Mouse (Mus musculus): ENCODE results near the gene Irak2. TPM values are rescaled to one million over a fixed set of nuclear protein-coding genes. Genes with fewer than 3 reads are reported as not detected.

Irak2 gene
- polyA plus RNA-seq, 1 experiment, result 31.8 TPM

DNA sequence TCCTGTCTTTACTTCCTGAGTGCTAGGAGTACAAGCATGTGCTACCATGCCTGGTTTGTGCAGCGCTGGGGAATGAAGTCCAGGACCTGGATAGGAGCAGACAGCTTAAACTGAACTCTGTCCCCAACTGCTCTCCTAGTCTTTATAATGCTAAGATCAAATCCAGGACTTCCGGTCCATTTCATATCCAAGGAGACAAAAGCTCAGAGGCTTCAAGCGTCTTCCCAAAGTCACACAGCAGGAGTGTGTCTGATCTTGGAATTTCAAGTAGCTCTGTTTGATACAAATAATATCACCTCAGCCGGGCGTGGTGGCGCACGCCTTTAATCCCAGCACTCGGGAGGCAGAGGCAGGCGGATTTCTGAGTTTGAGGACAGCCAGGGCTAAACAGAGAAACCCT, 37.7 kb downstream of the Irak2 start:
- peaks cover 34% of the 10 kb centered on the region for H3K27me3 ChIP-seq (replicated peaks)
- H3K4me1 ChIP-seq, result peaks cover 25% of the 10 kb centered on the region
- TF ChIP-seq FLI1 (IDR thresholded peaks at IDR 0.05; ENCODE audit: low read length), result no peak
- TF ChIP-seq GATA1 (IDR thresholded peaks at IDR 0.05; ENCODE audit: borderline replicate concordance, low read length), result no peak
- no peak overlapping the region for H3K4me3 ChIP-seq (replicated peaks)
- H3K9me3 ChIP-seq, result peaks cover 9% of the 10 kb centered on the region
- peaks cover 13% of the 10 kb centered on the region for H3K36me3 ChIP-seq (replicated peaks; ENCODE audit: low read length)

DNA sequence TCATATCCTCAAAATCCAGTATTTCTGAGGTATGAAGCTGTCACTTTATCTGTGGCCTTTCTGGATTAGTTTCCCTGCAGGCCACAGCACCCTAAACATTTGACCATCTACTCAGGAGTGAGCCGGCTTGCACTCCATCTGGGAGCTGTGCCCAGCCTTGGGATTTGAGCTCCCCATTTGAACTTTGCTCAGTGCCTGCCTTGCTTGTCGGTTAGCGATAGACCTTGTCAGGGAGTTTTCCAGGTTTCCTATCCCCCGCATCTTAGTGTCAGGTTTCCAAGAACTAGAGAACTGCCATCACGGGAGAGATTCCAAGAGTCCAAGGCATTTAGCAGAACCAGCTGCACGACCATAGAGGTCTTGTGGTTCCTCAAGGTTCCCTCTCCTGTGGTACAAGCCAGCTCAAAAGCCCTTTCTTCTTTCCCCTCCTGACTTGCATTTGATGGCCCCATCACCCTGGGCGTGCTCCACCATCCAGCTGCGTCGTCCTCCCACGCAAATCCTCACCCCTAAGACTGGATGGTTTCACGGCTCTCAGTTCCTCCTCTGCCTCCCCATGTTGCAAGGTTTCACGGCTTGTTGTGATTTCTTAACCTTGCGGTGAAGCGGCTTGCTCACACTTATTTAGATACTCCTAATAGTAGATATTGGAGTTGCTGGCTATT, 38.9 kb downstream of the Irak2 start:
- no peaks in the 10 kb centered on the region for H3K9me3 ChIP-seq
- no peak overlapping the region for H3K4me3 ChIP-seq (replicated peaks)
- H3K27me3 ChIP-seq (replicated peaks), result peaks cover 30% of the 10 kb centered on the region
- TF ChIP-seq GATA1 (IDR thresholded peaks at IDR 0.05; ENCODE audit: borderline replicate concordance, low read length) (no peak), FLI1 (IDR thresholded peaks at IDR 0.05; ENCODE audit: low read length) (no peak)
- H3K4me1 ChIP-seq, result peaks cover 33% of the 10 kb centered on the region
- H3K36me3 ChIP-seq (replicated peaks; ENCODE audit: low read length), result peaks cover 5% of the 10 kb centered on the region

GRCm38 (mm10) chr6:113678246-113679012, 40.2 kb downstream of the Irak2 start:
- no peak overlapping the region for H3K4me3 ChIP-seq (replicated peaks)
- H3K4me1 ChIP-seq, result peaks cover 32% of the 10 kb centered on the region
- H3K36me3 ChIP-seq (replicated peaks; ENCODE audit: low read length), result no peaks in the 10 kb centered on the region
- no peaks in the 10 kb centered on the region for H3K9me3 ChIP-seq
- peaks cover 26% of the 10 kb centered on the region for H3K27me3 ChIP-seq (replicated peaks)
- TF ChIP-seq GATA1 (IDR thresholded peaks at IDR 0.05; ENCODE audit: borderline replicate concordance, low read length), result no peak
- no peak for TF ChIP-seq FLI1 (IDR thresholded peaks at IDR 0.05; ENCODE audit: low read length)

DNA sequence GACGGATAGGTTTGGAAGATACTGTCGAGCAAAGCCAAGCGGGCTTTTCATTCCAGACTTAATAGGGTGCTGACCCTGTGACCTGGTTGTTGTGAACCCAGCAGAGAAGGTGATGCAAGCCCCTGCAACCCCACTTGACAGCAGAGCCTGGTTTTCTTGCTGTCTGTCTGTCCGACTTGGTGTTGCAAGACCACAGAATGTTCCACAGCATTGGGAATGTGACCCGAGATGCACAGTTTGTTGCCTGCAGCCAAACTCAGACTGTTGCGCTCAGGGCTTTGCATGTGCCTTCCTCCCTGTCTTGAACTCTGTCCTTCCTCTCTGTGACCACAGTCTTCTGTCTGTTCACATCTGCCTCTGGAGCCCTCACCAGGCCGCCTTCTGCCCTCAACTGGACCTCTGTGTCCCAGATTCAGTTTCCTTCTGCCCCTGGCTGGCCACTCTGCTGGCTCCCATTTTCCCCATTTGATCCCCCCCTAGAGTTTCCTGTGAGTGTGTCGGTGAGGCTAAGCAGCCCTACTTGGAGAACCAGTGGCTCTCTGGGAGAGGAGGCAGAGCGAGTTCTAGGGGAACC, 41.8 kb downstream of the Irak2 start:
- Histone ChIP-seq H3K4me1 (peaks cover 33% of the 10 kb centered on the region), H3K9me3 (no peaks in the 10 kb centered on the region), H3K36me3 (replicated peaks; ENCODE audit: low read length) (no peaks in the 10 kb centered on the region), H3K27me3 (replicated peaks) (peaks cover 19% of the 10 kb centered on the region), H3K4me3 (replicated peaks) (peak overlapping the region; percentile 4)
- TF ChIP-seq FLI1 (IDR thresholded peaks at IDR 0.05; ENCODE audit: low read length) (no peak), GATA1 (IDR thresholded peaks at IDR 0.05; ENCODE audit: borderline replicate concordance, low read length) (no peak)

GRCm38 (mm10) chr6:113681271-113681670, 43.0 kb downstream of the Irak2 start:
- Histone ChIP-seq H3K27me3 (replicated peaks) (peaks cover 19% of the 10 kb centered on the region), H3K9me3 (no peaks in the 10 kb centered on the region), H3K4me1 (peaks cover 35% of the 10 kb centered on the region), H3K36me3 (replicated peaks; ENCODE audit: low read length) (no peaks in the 10 kb centered on the region), H3K4me3 (replicated peaks) (peak overlapping the region; percentile 69)
- TF ChIP-seq GATA1 (IDR thresholded peaks at IDR 0.05; ENCODE audit: borderline replicate concordance, low read length) (no peak), FLI1 (IDR thresholded peaks at IDR 0.05; ENCODE audit: low read length) (no peak)

- no peaks in the 10 kb centered on the region for H3K36me3 ChIP-seq (replicated peaks; ENCODE audit: low read length)
- TF ChIP-seq GATA1 (IDR thresholded peaks at IDR 0.05; ENCODE audit: borderline replicate concordance, low read length), result no peak
- no peak for TF ChIP-seq FLI1 (IDR thresholded peaks at IDR 0.05; ENCODE audit: low read length)
- peaks cover 41% of the 10 kb centered on the region for H3K4me1 ChIP-seq
- H3K4me3 ChIP-seq (replicated peaks), result no peak overlapping the region
- H3K9me3 ChIP-seq, result no peaks in the 10 kb centered on the region
- peaks cover 7% of the 10 kb centered on the region for H3K27me3 ChIP-seq (replicated peaks)
Measured at GRCm38 (mm10) chr6:113683081-113683825, 45.0 kb downstream of the Irak2 start.

GRCm38 (mm10) chr6:113686551-113687125, 48.4 kb downstream of the Irak2 start:
- H3K36me3 ChIP-seq (replicated peaks; ENCODE audit: low read length), result no peaks in the 10 kb centered on the region
- H3K4me1 ChIP-seq, result peaks cover 48% of the 10 kb centered on the region
- no peak overlapping the region for H3K4me3 ChIP-seq (replicated peaks)
- H3K9me3 ChIP-seq, result no peaks in the 10 kb centered on the region
- TF ChIP-seq GATA1 (IDR thresholded peaks at IDR 0.05; ENCODE audit: borderline replicate concordance, low read length) (no peak), FLI1 (IDR thresholded peaks at IDR 0.05; ENCODE audit: low read length) (no peak)
- no peaks in the 10 kb centered on the region for H3K27me3 ChIP-seq (replicated peaks)

- TF ChIP-seq GATA1 (IDR thresholded peaks at IDR 0.05; ENCODE audit: borderline replicate concordance, low read length) (no peak), FLI1 (IDR thresholded peaks at IDR 0.05; ENCODE audit: low read length) (no peak)
- Histone ChIP-seq H3K27me3 (replicated peaks) (no peaks in the 10 kb centered on the region), H3K9me3 (no peaks in the 10 kb centered on the region), H3K36me3 (replicated peaks; ENCODE audit: low read length) (peaks cover 11% of the 10 kb centered on the region), H3K4me3 (replicated peaks) (peak overlapping the region; percentile 0), H3K4me1 (peaks cover 69% of the 10 kb centered on the region)
Measured at GRCm38 (mm10) chr6:113690008-113690399, 51.7 kb downstream of the Irak2 start.

- Histone ChIP-seq H3K4me3 (replicated peaks) (peak overlapping the region; percentile 88), H3K4me1 (peaks cover 69% of the 10 kb centered on the region), H3K36me3 (replicated peaks; ENCODE audit: low read length) (peaks cover 11% of the 10 kb centered on the region), H3K27me3 (replicated peaks) (no peaks in the 10 kb centered on the region), H3K9me3 (no peaks in the 10 kb centered on the region)
- TF ChIP-seq GATA1 (IDR thresholded peaks at IDR 0.05; ENCODE audit: borderline replicate concordance, low read length), result no peak
- TF ChIP-seq FLI1 (IDR thresholded peaks at IDR 0.05; ENCODE audit: low read length), result no peak
Measured at GRCm38 (mm10) chr6:113690400-113691083, 52.3 kb downstream of the Irak2 start.

Measured in megakaryocyte, embryonic 14.5 days (primary cell).